Mouse (Mus musculus): ENCODE results near the gene Adm2. TPM values are rescaled to one million over a fixed set of nuclear protein-coding genes. Genes with fewer than 3 reads are reported as not detected.

Adm2 gene
- 71.1 TPM for polyA plus RNA-seq (2012; fragmentation: generic; extraction: Trizol)

DNA sequence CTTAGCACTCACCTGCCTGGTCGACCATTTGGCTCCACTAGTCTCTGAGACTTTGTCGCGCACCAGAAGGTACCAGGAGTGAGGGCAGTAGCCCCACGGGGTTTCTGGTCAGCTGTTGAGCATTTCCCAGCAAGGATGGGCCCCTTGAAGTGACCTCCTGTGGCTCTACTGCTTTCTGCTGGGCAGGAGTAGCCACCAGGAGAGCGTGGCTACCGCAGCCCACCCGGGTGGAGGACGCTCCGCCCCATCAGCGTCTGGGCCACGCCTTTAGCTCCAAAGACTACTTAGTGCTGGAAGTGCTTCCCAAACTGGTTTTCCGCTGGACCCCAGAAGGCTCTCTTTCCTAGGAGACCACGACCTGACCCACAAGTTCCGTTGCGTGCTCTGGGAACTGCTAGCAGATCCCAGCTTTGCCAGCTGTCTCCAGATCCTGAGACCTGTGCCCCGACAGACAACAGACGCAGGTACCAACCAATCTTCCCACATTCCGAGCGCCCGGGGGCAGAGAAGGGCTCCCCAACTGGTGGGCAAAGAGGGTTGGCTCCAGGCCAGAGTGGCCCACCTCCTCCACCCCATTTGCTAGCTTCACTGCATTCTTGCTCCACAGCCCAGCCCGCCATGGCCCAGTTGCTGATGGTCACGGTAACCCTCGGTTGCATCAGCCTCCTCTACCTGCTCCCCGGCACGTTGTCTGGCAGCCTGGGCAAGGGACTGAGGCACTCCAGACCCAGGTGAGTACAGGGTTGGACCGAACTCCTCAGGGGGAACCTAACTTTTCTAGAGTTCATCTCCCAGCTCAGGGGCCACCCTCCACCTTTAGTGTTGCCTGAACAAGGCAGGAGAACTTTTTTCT is at the start of gene Adm2:
TSS of gene Adm2 (plus strand) at position 51 of the 853 bp plus-strand sequence.
- Histone ChIP-seq H3K4me2 (ENCODE audit: low read depth) (peak within 1 kb of the TSS; percentile 86), H3K79me2 (ENCODE audit: control insufficient read depth, insufficient read depth) (no peaks in the 10 kb centered on the region), H3K27me3 (ENCODE audit: control insufficient read depth, insufficient read depth, insufficient read length) (no peaks in the 10 kb centered on the region), H3K4me3 (peak within 1 kb of the TSS; percentile 79), H3K36me3 (ENCODE audit: control insufficient read depth, insufficient read depth) (no peaks in the 10 kb centered on the region), H3ac (ENCODE audit: control insufficient read depth, insufficient read length) (peak within 1 kb of the TSS; percentile 24)
- no peak for TF ChIP-seq SRF (IDR thresholded peaks at IDR 0.05; ENCODE audit: control insufficient read depth, insufficient read length, low read depth)
- TF ChIP-seq POLR2AphosphoS2 (IDR thresholded peaks at IDR 0.05; ENCODE audit: insufficient read length, low read depth), result peak; percentile 36
- no peak for TF ChIP-seq TCF12 (IDR thresholded peaks at IDR 0.05; ENCODE audit: insufficient read depth, poor library complexity, severe bottlenecking)
- peak; percentile 47; the same call in 1 of the 2 replicates for TF ChIP-seq CEBPB (IDR thresholded peaks at IDR 0.05; ENCODE audit: insufficient read depth, poor library complexity, severe bottlenecking)
- no peak for TF ChIP-seq TCF3 (IDR thresholded peaks at IDR 0.05; ENCODE audit: insufficient read length, low read depth)
- no peak for TF ChIP-seq E2F4 (IDR thresholded peaks at IDR 0.05; ENCODE audit: insufficient read depth)
- peak; percentile 75 for TF ChIP-seq MAX (IDR thresholded peaks at IDR 0.05; ENCODE audit: low read depth)
- TF ChIP-seq POLR2A (IDR thresholded peaks at IDR 0.05; ENCODE audit: insufficient read length, low read depth), result peak; percentile 58
- peak in 2 of 3 experiments; percentile 11 to 41 for TF ChIP-seq MYOG (IDR thresholded peaks at IDR 0.05; ENCODE audit: control insufficient read depth in 1 of 3, insufficient read depth in 1 of 3, insufficient read length in 2 of 3, low read depth in 2 of 3)
- TF ChIP-seq USF1 (IDR thresholded peaks at IDR 0.05; ENCODE audit: low read depth), result no peak
- no peak for TF ChIP-seq REST (IDR thresholded peaks at IDR 0.05; ENCODE audit: insufficient read depth, insufficient read length)
- no peak for TF ChIP-seq MYOD1 (IDR thresholded peaks at IDR 0.05; ENCODE audit: control insufficient read depth in 1 of 3, insufficient read length in 2 of 3, low read depth in 2 of 3)

DNA sequence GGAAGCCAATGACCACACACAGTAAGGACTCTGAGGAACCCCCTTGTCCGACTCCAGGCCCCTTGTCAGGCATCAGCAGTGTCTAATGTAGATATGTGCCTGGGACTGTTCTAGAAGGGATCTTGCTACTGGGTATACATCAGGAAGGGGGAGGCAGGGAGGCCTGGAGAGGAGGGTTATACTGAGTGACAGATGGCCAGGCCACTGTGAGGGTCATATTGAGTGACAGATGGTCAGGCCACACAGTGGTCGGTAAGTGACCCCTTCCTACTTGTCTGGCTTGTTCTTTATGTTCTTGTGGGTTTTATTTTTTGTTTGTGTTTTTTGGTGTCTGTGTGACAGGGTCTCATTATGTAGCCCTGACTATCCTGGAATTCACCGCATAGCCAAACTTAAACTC is 47.0 kb upstream of the Adm2 start:
- TF ChIP-seq MAX (IDR thresholded peaks at IDR 0.05; ENCODE audit: low read depth), result no peak
- no peak for TF ChIP-seq USF1 (IDR thresholded peaks at IDR 0.05; ENCODE audit: low read depth)
- no peak for TF ChIP-seq E2F4 (IDR thresholded peaks at IDR 0.05; ENCODE audit: insufficient read depth)
- no peak for TF ChIP-seq MYOD1 (IDR thresholded peaks at IDR 0.05; ENCODE audit: control insufficient read depth in 1 of 3, insufficient read length in 2 of 3, low read depth in 2 of 3)
- TF ChIP-seq MYOG (IDR thresholded peaks at IDR 0.05; ENCODE audit: control insufficient read depth in 1 of 3, insufficient read depth in 1 of 3, insufficient read length in 2 of 3, low read depth in 2 of 3), result no peak
- no peak for TF ChIP-seq TCF12 (IDR thresholded peaks at IDR 0.05; ENCODE audit: insufficient read depth, poor library complexity, severe bottlenecking)
- no peak for TF ChIP-seq TCF3 (IDR thresholded peaks at IDR 0.05; ENCODE audit: insufficient read length, low read depth)
- TF ChIP-seq POLR2A (IDR thresholded peaks at IDR 0.05; ENCODE audit: insufficient read length, low read depth), result no peak
- no peak for TF ChIP-seq CEBPB (IDR thresholded peaks at IDR 0.05; ENCODE audit: insufficient read depth, poor library complexity, severe bottlenecking)
- no peak for TF ChIP-seq POLR2AphosphoS2 (IDR thresholded peaks at IDR 0.05; ENCODE audit: insufficient read length, low read depth)
- TF ChIP-seq REST (IDR thresholded peaks at IDR 0.05; ENCODE audit: insufficient read depth, insufficient read length), result no peak
- no peak for TF ChIP-seq SRF (IDR thresholded peaks at IDR 0.05; ENCODE audit: control insufficient read depth, insufficient read length, low read depth)
- Histone ChIP-seq H3K4me3 (no peak overlapping the region), H3K4me2 (ENCODE audit: low read depth) (no peak overlapping the region), H3ac (ENCODE audit: control insufficient read depth, insufficient read length) (no peak overlapping the region), H3K79me2 (ENCODE audit: control insufficient read depth, insufficient read depth) (no peaks in the 10 kb centered on the region), H3K27me3 (ENCODE audit: control insufficient read depth, insufficient read depth, insufficient read length) (no peaks in the 10 kb centered on the region), H3K36me3 (ENCODE audit: control insufficient read depth, insufficient read depth) (peaks cover 18% of the 10 kb centered on the region)

DNA sequence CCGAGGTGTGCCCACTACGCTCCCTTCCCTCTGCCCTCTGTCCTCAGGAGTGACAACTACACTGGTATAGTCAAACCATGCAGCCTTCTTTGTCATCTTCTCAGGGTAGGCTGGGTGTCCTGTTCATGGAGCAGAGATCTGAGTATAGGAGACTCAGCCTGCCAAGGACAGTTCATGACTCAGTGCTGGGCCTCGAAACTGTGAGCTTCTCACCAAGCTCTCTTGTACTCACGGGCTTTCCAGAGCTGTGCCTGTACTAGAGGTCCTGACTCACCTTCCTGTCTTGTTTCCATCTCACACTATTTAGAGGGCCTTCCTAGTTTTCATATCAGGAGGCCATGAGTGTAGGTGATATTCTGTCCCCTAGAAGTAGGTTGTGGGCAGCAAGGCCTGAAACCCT is 45.2 kb upstream of the Adm2 start:
- Histone ChIP-seq H3K36me3 (ENCODE audit: control insufficient read depth, insufficient read depth) (peaks cover 25% of the 10 kb centered on the region), H3K4me2 (ENCODE audit: low read depth) (no peak overlapping the region), H3K4me3 (no peak overlapping the region), H3K27me3 (ENCODE audit: control insufficient read depth, insufficient read depth, insufficient read length) (no peaks in the 10 kb centered on the region), H3K79me2 (ENCODE audit: control insufficient read depth, insufficient read depth) (no peaks in the 10 kb centered on the region), H3ac (ENCODE audit: control insufficient read depth, insufficient read length) (no peak overlapping the region)
- TF ChIP-seq MYOG (IDR thresholded peaks at IDR 0.05; ENCODE audit: control insufficient read depth in 1 of 3, insufficient read depth in 1 of 3, insufficient read length in 2 of 3, low read depth in 2 of 3) (no peak), SRF (IDR thresholded peaks at IDR 0.05; ENCODE audit: control insufficient read depth, insufficient read length, low read depth) (no peak), TCF12 (IDR thresholded peaks at IDR 0.05; ENCODE audit: insufficient read depth, poor library complexity, severe bottlenecking) (no peak), MYOD1 (IDR thresholded peaks at IDR 0.05; ENCODE audit: control insufficient read depth in 1 of 3, insufficient read length in 2 of 3, low read depth in 2 of 3) (no peak), USF1 (IDR thresholded peaks at IDR 0.05; ENCODE audit: low read depth) (no peak), POLR2AphosphoS2 (IDR thresholded peaks at IDR 0.05; ENCODE audit: insufficient read length, low read depth) (no peak), REST (IDR thresholded peaks at IDR 0.05; ENCODE audit: insufficient read depth, insufficient read length) (no peak)

DNA sequence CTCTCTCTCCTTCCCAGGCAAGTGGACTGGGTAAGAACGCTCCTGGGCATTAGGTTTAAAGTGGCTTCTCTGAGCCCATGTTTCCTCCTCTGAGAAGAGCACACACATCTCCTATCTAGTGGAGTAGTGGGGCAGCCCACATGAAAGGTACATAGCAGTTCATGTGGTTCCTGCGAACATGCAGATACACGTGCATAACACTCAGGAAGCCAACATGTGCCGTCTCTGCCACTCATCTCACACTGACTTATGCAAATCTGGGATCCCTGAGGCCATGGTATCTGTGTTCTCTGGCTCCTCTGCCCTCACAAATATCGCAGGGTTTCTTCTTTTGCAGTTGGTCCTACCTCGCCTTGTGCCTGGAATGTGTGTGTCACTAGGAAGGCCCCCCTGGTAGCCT is 40.0 kb upstream of the Adm2 start:
- no peaks in the 10 kb centered on the region for H3K27me3 ChIP-seq (ENCODE audit: control insufficient read depth, insufficient read depth, insufficient read length)
- H3K79me2 ChIP-seq (ENCODE audit: control insufficient read depth, insufficient read depth), result no peaks in the 10 kb centered on the region
- TF ChIP-seq POLR2A (IDR thresholded peaks at IDR 0.05; ENCODE audit: insufficient read length, low read depth) (peak; percentile 39), TCF12 (IDR thresholded peaks at IDR 0.05; ENCODE audit: insufficient read depth, poor library complexity, severe bottlenecking) (no peak), MYOG (IDR thresholded peaks at IDR 0.05; ENCODE audit: control insufficient read depth in 1 of 3, insufficient read depth in 1 of 3, insufficient read length in 2 of 3, low read depth in 2 of 3) (no peak), E2F4 (IDR thresholded peaks at IDR 0.05; ENCODE audit: insufficient read depth) (no peak), CEBPB (IDR thresholded peaks at IDR 0.05; ENCODE audit: insufficient read depth, poor library complexity, severe bottlenecking) (no peak), REST (IDR thresholded peaks at IDR 0.05; ENCODE audit: insufficient read depth, insufficient read length) (no peak), MYOD1 (IDR thresholded peaks at IDR 0.05; ENCODE audit: control insufficient read depth in 1 of 3, insufficient read length in 2 of 3, low read depth in 2 of 3) (no peak)
- no peak overlapping the region for H3K4me3 ChIP-seq
- H3K4me2 ChIP-seq (ENCODE audit: low read depth), result no peak overlapping the region
- peaks cover 44% of the 10 kb centered on the region for H3K36me3 ChIP-seq (ENCODE audit: control insufficient read depth, insufficient read depth)
- H3ac ChIP-seq (ENCODE audit: control insufficient read depth, insufficient read length), result no peak overlapping the region

Measured in myocyte (in vitro differentiated cells).